8 mouse cellular contexts compared by ENCODE assay signal in the genomic region with DNA sequence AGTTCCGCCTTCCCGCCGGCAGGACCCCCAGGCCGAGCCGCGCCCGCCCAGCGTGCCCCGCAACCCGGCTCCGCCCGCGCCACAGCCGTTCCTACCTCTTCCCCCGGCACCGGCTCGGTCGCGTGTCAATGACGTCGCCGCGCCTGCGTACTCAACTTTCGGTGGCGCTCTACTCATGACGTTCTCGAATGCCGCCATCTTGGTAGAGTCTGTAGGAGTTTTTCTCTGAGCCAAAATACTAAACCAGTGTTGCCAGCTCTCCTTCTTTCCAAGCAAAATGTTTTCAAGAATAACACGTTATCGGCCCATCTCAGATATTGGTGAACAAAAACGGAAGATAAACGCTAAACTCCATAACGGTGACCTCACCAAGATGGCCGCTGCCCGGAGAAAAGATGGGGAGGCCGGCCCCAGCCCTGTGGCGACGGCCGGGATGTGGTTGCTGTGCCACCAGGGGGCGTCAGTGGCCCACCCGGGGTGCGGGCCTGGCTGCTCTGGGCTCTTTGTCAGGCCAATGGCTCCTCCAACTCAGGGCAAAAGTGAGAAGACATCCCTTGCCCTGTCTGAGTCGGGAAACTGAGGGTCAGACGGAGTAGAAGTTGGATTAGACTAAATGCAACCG. TPM values are rescaled to one million over a fixed set of nuclear protein-coding genes. Genes with fewer than 3 reads are reported as not detected.
DNase-seq lines count a peak whose midpoint lies in the region; ATAC-seq and TF ChIP-seq lines count a peak whose summit lies in the region.

A gene (minus strand): TSS at position 572 of the 622 bp plus-strand sequence.

- H3K27ac ChIP-seq in gastrocnemius, adult 2 months, result peak within 1 kb of the TSS; percentile 95
- peak within 1 kb of the TSS; percentile 84 for H3K27ac ChIP-seq in hindbrain, postnatal 0 days
- peak within 1 kb of the TSS; percentile 96 for H3K27ac ChIP-seq in left cerebral cortex, adult 2 months

- intact Hi-C loops in gastrocnemius, adult 2 months (cut with DNase I), result no loop called here
- intact Hi-C loops in left cerebral cortex, adult 2 months (cut with DNase I), result loop anchor here (1.0 kb wide), 1 partner anchor 24 kb away; a partner anchor contains a TSS

- peaks cover 8% of the 10 kb centered on the region; the same call in 1 of the 2 replicates for H3K4me1 ChIP-seq in hindbrain, postnatal 0 days (ENCODE audit: insufficient read depth, low read length)

- no peaks in the 10 kb centered on the region for H3K36me3 ChIP-seq in hindbrain, postnatal 0 days (ENCODE audit: insufficient read depth, low read length)

- peak within 1 kb of the TSS; percentile 70 for H3K9ac ChIP-seq in hindbrain, postnatal 0 days (replicated peaks; ENCODE audit: low read length)

- peak; percentile 99 for TF ChIP-seq CTCF in gastrocnemius, adult 2 months (IDR thresholded peaks at IDR 0.05)
- TF ChIP-seq CTCF in hindbrain, postnatal 0 days (IDR thresholded peaks at IDR 0.05; ENCODE audit: low read depth), result peak; percentile 95
- no peak; the same call in none of the 2 replicates for TF ChIP-seq CTCF in left cerebral cortex, adult 2 months (IDR thresholded peaks at IDR 0.05)

- H3K27me3 ChIP-seq in hindbrain, postnatal 0 days (ENCODE audit: insufficient read depth, low read length), result no peaks in the 10 kb centered on the region

- WGBS in hindbrain, postnatal 0 days, result under 1% methylated on average over 46 of the region's 46 CpGs

- ATAC-seq in hindbrain, postnatal 0 days, result peak; percentile 92
- ATAC-seq in megakaryocyte, adult 5-6 weeks (ENCODE audit: poor library complexity, severe bottlenecking), result peak; percentile 93

- peak within 1 kb of the TSS; percentile 97 for H3K4me2 ChIP-seq in hindbrain, postnatal 0 days (ENCODE audit: low read depth, low read length)

- peak; percentile 94 for DNase-seq in T-cell, adult 2 months (ENCODE audit: low spot score)
- peak; percentile 93 to 94 for DNase-seq in cerebellum, postnatal 4 days (ENCODE audit: low spot score in 2 of 2)
- peak; percentile 97 for DNase-seq in gastrocnemius, adult 2 months
- DNase-seq in hindbrain, postnatal 0 days (ENCODE audit: low spot score), result peak; percentile 97
- DNase-seq in left cerebral cortex, adult 2 months (ENCODE audit: extremely low spot score in 1 of 2, low spot score in 2 of 2), result peak; percentile 94 to 96
- peak; percentile 96 to 97 for DNase-seq in right cerebral cortex, adult 2 months (ENCODE audit: low spot score in 2 of 2)
- peak; percentile 96 for DNase-seq in urinary bladder, postnatal 14 days (ENCODE audit: low spot score)

- H3K9me3 ChIP-seq in hindbrain, postnatal 0 days (ENCODE audit: low read length), result no peaks in the 10 kb centered on the region

- peak within 1 kb of the TSS; percentile 77 for H3K4me3 ChIP-seq in gastrocnemius, adult 2 months
- peak within 1 kb of the TSS; percentile 92 for H3K4me3 ChIP-seq in hindbrain, postnatal 0 days (ENCODE audit: low read length)
- peak within 1 kb of the TSS; percentile 99 for H3K4me3 ChIP-seq in left cerebral cortex, adult 2 months

RNA-seq across cellular contexts. Expression of the gene that starts here (rescaled TPM):
- total RNA-seq in gastrocnemius, adult 2 months (2021), result 10 to 100 TPM; 65.6 to 73.1 TPM
- 36.0 and 45.1 TPM in 2 replicates for total RNA-seq in hindbrain, postnatal 0 days (2014; rRNA removed)
- polyA plus RNA-seq in hindbrain, postnatal 0 days (2015; fragmentation: Nextera tagmentation; extraction: Ambion mirVana), result 145 and 154 TPM in 2 replicates
- total RNA-seq in left cerebral cortex, adult 2 months (2021), result 10 to 100 TPM; 94.8 to 99.0 TPM
- total RNA-seq in megakaryocyte, adult 5-6 weeks (2015), result 32.7 and 38.9 TPM in 2 replicates
- total RNA-seq in megakaryocyte, adult 5-6 weeks (2017), result 36.8 and 47.6 TPM in 2 replicates

Comparison
In these comparisons a context has a peak if more than half of its experiments do, and no peak if none do; other contexts are left out.
1. Peak in every context shown above with its lines: DNase-seq, ATAC-seq, H3K4me3 ChIP-seq and H3K27ac ChIP-seq.